Mouse (Mus musculus) lung, postnatal 36 days (tissue): ENCODE measurements around the gene Coro1b.
"Not testable (repeated sequence)": the region's sequence is repeated elsewhere in the genome, so short reads cannot be mapped to it uniquely, and the experiment has no call there.

Experiments
- DNase-seq: peaks from one replicate; pipeline ENCODE4 v3.0.0; 2022; ENCODE audit warnings: mixed read lengths

The Coro1b gene

GRCm38 (mm10) chr19:4121097-4121805, 27.2 kb upstream of the Coro1b start:
- DNase-seq: peak; percentile 100

- not testable (repeated sequence) for DNase-seq
These were observed 26.5 kb upstream of the Coro1b start for GRCm38 (mm10) chr19:4121896-4122295.

GRCm38 (mm10) chr19:4122411-4123370, 25.7 kb upstream of the Coro1b start:
- DNase-seq: no peak

GRCm38 (mm10) chr19:4124432-4124831, 24.0 kb upstream of the Coro1b start:
- no peak for DNase-seq

- DNase-seq: not testable (repeated sequence)
These were observed 23.2 kb upstream of the Coro1b start for GRCm38 (mm10) chr19:4125268-4125667.

- peak; percentile 99 for DNase-seq
These were observed 22.4 kb upstream of the Coro1b start, which contains the start of gene Aip for GRCm38 (mm10) chr19:4125741-4126696. TSS of gene Aip (minus strand) at chr19:4125858.

GRCm38 (mm10) chr19:4126759-4127495, 21.5 kb upstream of the Coro1b start:
- peak; percentile 64 for DNase-seq

- no peak for DNase-seq
These were observed 19.0 kb upstream of the Coro1b start for GRCm38 (mm10) chr19:4129462-4129861.

GRCm38 (mm10) chr19:4130106-4130505, 18.3 kb upstream of the Coro1b start:
- DNase-seq: no peak

- no peak for DNase-seq
These were observed 17.3 kb upstream of the Coro1b start for GRCm38 (mm10) chr19:4131075-4131474.

GRCm38 (mm10) chr19:4131768-4132167, 16.7 kb upstream of the Coro1b start:
- no peak for DNase-seq

GRCm38 (mm10) chr19:4134354-4134753, 14.1 kb upstream of the Coro1b start:
- DNase-seq: no peak

GRCm38 (mm10) chr19:4135229-4135962, 13.0 kb upstream of the Coro1b start:
- DNase-seq: not testable (repeated sequence)

GRCm38 (mm10) chr19:4135963-4136345, 12.5 kb upstream of the Coro1b start:
- DNase-seq: not testable (repeated sequence)

- no peak for DNase-seq
These were observed 12.0 kb upstream of the Coro1b start for GRCm38 (mm10) chr19:4136463-4136862.

- DNase-seq: no peak
These were observed 10.5 kb upstream of the Coro1b start for GRCm38 (mm10) chr19:4137913-4138312.

GRCm38 (mm10) chr19:4139446-4139845, 9.0 kb upstream of the Coro1b start, which contains the start of gene Gpr152:
TSS of gene Gpr152 (plus strand) at chr19:4139787.
- DNase-seq: no peak

- no peak for DNase-seq
These were observed 8.3 kb upstream of the Coro1b start for GRCm38 (mm10) chr19:4140147-4140546.

GRCm38 (mm10) chr19:4142416-4143173, 5.8 kb upstream of the Coro1b start:
- DNase-seq: no peak

GRCm38 (mm10) chr19:4143759-4144268, 4.6 kb upstream of the Coro1b start, which contains the start of gene Cabp4:
TSS of gene Cabp4 (minus strand) at chr19:4144033.
- DNase-seq: no peak
